15 mouse cellular contexts compared by ENCODE assay signal in genomic region chr15:77733380-77733779, GRCm38 (mm10). TPM values are rescaled to one million over a fixed set of nuclear protein-coding genes. Genes with fewer than 3 reads are reported as not detected.
DNase-seq lines count a peak whose midpoint lies in the region; ATAC-seq and TF ChIP-seq lines count a peak whose summit lies in the region.
"Not testable (repeated sequence)": the region's sequence is repeated elsewhere in the genome, so short reads cannot be mapped to it uniquely, and the experiment has no call there.
"Had no signal": no experiment of that assay in that cellular context is flagged by ENCODE, and none has a peak within 500 bp of the region (broad histone marks: within the 10 kb centered on the region; RNA-seq: fewer than 3 reads in every experiment).

No protein-coding gene starts in this region.

- H3K27me3 ChIP-seq in heart, embryonic 16.5 days (ENCODE audit: control insufficient read depth, insufficient read depth, low read length); lung, embryonic 14.5 days (ENCODE audit: insufficient read depth, low read length); myocyte (ENCODE audit: control insufficient read depth, insufficient read depth, insufficient read length); splenic B cell, adult 2 months (ENCODE audit: control insufficient read depth, insufficient read depth, low read length, poor library complexity, severe bottlenecking): not testable (repeated sequence)

- 35% methylated on average over 8 of the region's 8 CpGs for WGBS in heart, embryonic 16.5 days
- 49% methylated on average over 8 of the region's 8 CpGs for WGBS in lung, embryonic 14.5 days

- H3ac ChIP-seq in myocyte (ENCODE audit: control insufficient read depth, insufficient read length) = not testable (repeated sequence)

- not testable (repeated sequence) for H3K36me3 ChIP-seq in heart, embryonic 16.5 days (ENCODE audit: control insufficient read depth, insufficient read depth); lung, embryonic 14.5 days (ENCODE audit: insufficient read depth); myocyte (ENCODE audit: control insufficient read depth, insufficient read depth); splenic B cell, adult 2 months (ENCODE audit: control insufficient read depth, insufficient read depth, low read length, poor library complexity, severe bottlenecking)

- H3K4me2 ChIP-seq in heart, embryonic 16.5 days (ENCODE audit: low read depth, low read length); lung, embryonic 14.5 days: not testable (repeated sequence)
- H3K4me2 ChIP-seq in myocyte (ENCODE audit: low read depth) = peak overlapping the region; percentile 88

- ATAC-seq in heart, embryonic 16.5 days (replicated peaks; ENCODE audit: extremely low read depth, insufficient read depth, low FRiP score) = peak; percentile 63
- not testable (repeated sequence) for ATAC-seq in lung, embryonic 14.5 days (ENCODE audit: insufficient read depth)

- not testable (repeated sequence) for TF ChIP-seq CTCF in lung, embryonic 14.5 days (IDR thresholded peaks at IDR 0.05; ENCODE audit: low read depth)

- DNase-seq in CD4-positive, CD25-positive, alpha-beta regulatory T cell, adult 2 months (ENCODE audit: low read depth, low spot score) = peak; percentile 89
- DNase-seq in T-cell, adult 2 months (ENCODE audit: low spot score) = peak; percentile 88
- DNase-seq in cerebellum, postnatal 25 days = peak; percentile 51 to 73
- DNase-seq in lung, embryonic 14.5 days = peak; percentile 40
- peak; percentile 45 for DNase-seq in splenic B cell, adult 2 months (ENCODE audit: low read depth, low spot score)

- TF ChIP-seq POLR2A in myocyte (IDR thresholded peaks at IDR 0.05; ENCODE audit: insufficient read length, low read depth) = not testable (repeated sequence)

- H3K4me1 ChIP-seq in heart, embryonic 16.5 days (ENCODE audit: control insufficient read depth, insufficient read depth, low read length); lung, embryonic 14.5 days (ENCODE audit: insufficient read depth): not testable (repeated sequence)

- H3K9me3 ChIP-seq in heart, embryonic 16.5 days (replicated peaks; ENCODE audit: control insufficient read depth, low read length); lung, embryonic 14.5 days (ENCODE audit: low read depth, low read length): not testable (repeated sequence)

- not testable (repeated sequence) for H3K79me2 ChIP-seq in myocyte (ENCODE audit: control insufficient read depth, insufficient read depth)

- not testable (repeated sequence) for H3K4me3 ChIP-seq in heart, embryonic 16.5 days (ENCODE audit: low read length); lung, embryonic 14.5 days (ENCODE audit: low read depth, low read length); myocyte

- not testable (repeated sequence) for H3K27ac ChIP-seq in heart, embryonic 16.5 days (ENCODE audit: low read length); lung, embryonic 14.5 days (ENCODE audit: low read depth)

- not testable (repeated sequence) for H3K9ac ChIP-seq in heart, embryonic 16.5 days (ENCODE audit: low read length); lung, embryonic 14.5 days

RNA-seq across cellular contexts. Expression of gene Apol9b, which starts 4.5 kb away (rescaled TPM):
- 0.17 and 0.21 TPM in 2 replicates for polyA plus RNA-seq in heart, embryonic 16.5 days (2015; fragmentation: Nextera tagmentation; extraction: Ambion mirVana)
- not detected in 2 replicates for polyA plus RNA-seq in lung, embryonic 14.5 days (2014; fragmentation: Nextera tagmentation; extraction: Ambion mirVana)
- 63.1 TPM for polyA plus RNA-seq in myocyte (2012; fragmentation: generic; extraction: Trizol)
- polyA plus RNA-seq: embryonic facial prominence, embryonic 13.5 days; forebrain, embryonic 16.5 days; heart, embryonic 14.5 days; hindbrain, embryonic 13.5 days; liver, embryonic 16.5 days; midbrain, embryonic 13.5 days had no signal

RNA-seq across cellular contexts. Expression of gene Apol8, which starts 23.4 kb away (rescaled TPM):
- polyA plus RNA-seq in heart, embryonic 16.5 days (2015; fragmentation: Nextera tagmentation; extraction: Ambion mirVana) = 0.05 TPM in 1 of 2 replicates, not detected in the other
- not detected in 2 replicates for polyA plus RNA-seq in lung, embryonic 14.5 days (2014; fragmentation: Nextera tagmentation; extraction: Ambion mirVana)
- polyA plus RNA-seq in myocyte (2012; fragmentation: generic; extraction: Trizol) = 0.38 TPM
- polyA plus RNA-seq: heart, embryonic 14.5 days; intestine, postnatal 0 days had no signal

RNA-seq across cellular contexts. Expression of gene Apol7e, which starts 34.7 kb away (rescaled TPM):
- 0.11 and 0.29 TPM in 2 replicates for polyA plus RNA-seq in heart, embryonic 16.5 days (2015; fragmentation: Nextera tagmentation; extraction: Ambion mirVana)
- polyA plus RNA-seq in lung, embryonic 14.5 days (2014; fragmentation: Nextera tagmentation; extraction: Ambion mirVana) = not detected in 2 replicates
- not detected for polyA plus RNA-seq in myocyte (2012; fragmentation: generic; extraction: Trizol)
- polyA plus RNA-seq: embryonic facial prominence, embryonic 13.5 days; forebrain, embryonic 16.5 days; hindbrain, embryonic 13.5 days; kidney, embryonic 16.5 days; liver, embryonic 16.5 days; midbrain, embryonic 13.5 days had no signal

Comparison
In these comparisons a context has a peak if more than half of its experiments do, and no peak if none do; other contexts are left out.
1. RNA of gene Apol9b, which starts 4.5 kb away (polyA plus RNA-seq): 63.1 TPM in myocyte (single experiment); 0.17 to 0.21 TPM in heart, embryonic 16.5 days and not detected in lung, embryonic 14.5 days; every median in the first group is over 10 times any median in the second.
2. Peak in every context shown above with its lines, with median percentiles within 50 percentile points of each other: DNase-seq.